Mouse (Mus musculus) ES-E14 (cell line): ENCODE data around the gene Asgr1.

ENCODE experiments used
- HCFC1 ChIP-seq: IDR thresholded peaks from 2 replicates; pipeline ENCODE4 v1.6.1; 2012; ENCODE audit warnings: low read length, inconsistent platforms, borderline replicate concordance; ENCODE audit not compliant: insufficient read depth
- ZC3H11A ChIP-seq: IDR thresholded peaks from 2 replicates; pipeline ENCODE4 v1.6.1; 2012; ENCODE audit warnings: low read depth, mild to moderate bottlenecking, inconsistent platforms, low read length, borderline replicate concordance

DNA sequence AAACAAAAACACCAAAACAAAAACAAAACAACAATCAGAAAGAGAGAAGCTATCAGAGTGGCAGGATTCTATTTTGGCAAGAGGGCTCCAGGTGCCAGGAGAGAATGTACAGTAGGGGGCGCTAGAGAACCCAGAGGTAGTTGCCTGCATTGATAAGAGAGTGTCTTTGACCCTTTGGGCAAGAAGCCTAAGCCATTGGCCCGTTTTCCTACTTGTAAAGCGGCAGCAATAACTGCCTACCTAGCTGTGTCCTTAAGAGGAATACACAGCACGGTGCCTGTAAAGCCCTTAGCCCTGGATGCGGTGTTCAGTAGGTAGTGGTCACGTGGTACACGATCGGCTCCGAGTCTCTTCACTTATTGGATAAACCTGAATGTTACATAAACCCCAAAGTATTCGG lies 4.1 kb upstream of the Asgr1 start:
- TF ChIP-seq HCFC1 (no peak), ZC3H11A (no peak)
